Mouse (Mus musculus): ENCODE measurements around the gene Amotl1. TPM values are rescaled to one million over a fixed set of nuclear protein-coding genes. Genes with fewer than 3 reads are reported as not detected.

Amotl1 gene
- polyA plus RNA-seq, 1 experiment from 2014 or later = 14.6 TPM

- Histone ChIP-seq H3K36me3 (peaks cover 20% of the 10 kb centered on the region), H3K27ac (replicated peaks) (no peak overlapping the region), H3K9me3 (no peaks in the 10 kb centered on the region), H3K4me1 (peaks cover 10% of the 10 kb centered on the region), H3K4me2 (replicated peaks) (peak overlapping the region; percentile 71), H3K4me3 (peak overlapping the region; percentile 75), H3K27me3 (no peaks in the 10 kb centered on the region), H3K9ac (replicated peaks) (peak overlapping the region; percentile 69; the same call in 1 of the 2 replicates)
- no peak for ATAC-seq (ENCODE audit: low FRiP score, low read depth)
- WGBS = 84% methylated on average over 4 of the region's 4 CpGs
Measured at GRCm38 (mm10) chr9:14498896-14499705, 145.8 kb downstream of the Amotl1 start.

Other genes starting within 250 kb of the Amotl1 start
- gene Kdm4d, start 144.6 kb downstream of the Amotl1 start, polyA plus RNA-seq (2016; fragmentation: Nextera tagmentation; extraction: Ambion mirVana) = 0.08 and 0.10 TPM in 2 replicates
- gene Cwc15, start 144.4 kb downstream of the Amotl1 start, polyA plus RNA-seq (2016; fragmentation: Nextera tagmentation; extraction: Ambion mirVana) = 183 and 185 TPM in 2 replicates
- gene Piwil4, start 95.7 kb upstream of the Amotl1 start, polyA plus RNA-seq (2016; fragmentation: Nextera tagmentation; extraction: Ambion mirVana) = 0.06 and 0.27 TPM in 2 replicates
- gene Fut4, start 107.3 kb upstream of the Amotl1 start, polyA plus RNA-seq (2016; fragmentation: Nextera tagmentation; extraction: Ambion mirVana) = 1.1 and 1.2 TPM in 2 replicates
- 0.37 and 1.1 TPM in 2 replicates for gene 1700012B09Rik, start 126.0 kb upstream of the Amotl1 start, polyA plus RNA-seq (2016; fragmentation: Nextera tagmentation; extraction: Ambion mirVana)
- 27.3 and 31.7 TPM in 2 replicates for gene Mre11a, start 139.6 kb upstream of the Amotl1 start, polyA plus RNA-seq (2016; fragmentation: Nextera tagmentation; extraction: Ambion mirVana)
- 46.7 and 46.8 TPM in 2 replicates for gene Ankrd49, start 139.8 kb upstream of the Amotl1 start, polyA plus RNA-seq (2016; fragmentation: Nextera tagmentation; extraction: Ambion mirVana)
- 0.71 and 1.5 TPM in 2 replicates for gene Gpr83, start 215.2 kb upstream of the Amotl1 start, polyA plus RNA-seq (2016; fragmentation: Nextera tagmentation; extraction: Ambion mirVana)